Mouse (Mus musculus) stomach, postnatal 0 days (tissue): ENCODE measurements around the gene Hoxc5.

Experiments
- CTCF ChIP-seq: IDR thresholded peaks from 2 replicates; pipeline ENCODE4 v1.5.1; 2016; ENCODE audit warnings: antibody characterized with exemption, low read depth, mild to moderate bottlenecking, moderate library complexity
- EP300 ChIP-seq: optimal IDR thresholded peaks from 2 replicates; pipeline ENCODE3; 2016; ENCODE audit warnings: antibody characterized with exemption

DNA sequence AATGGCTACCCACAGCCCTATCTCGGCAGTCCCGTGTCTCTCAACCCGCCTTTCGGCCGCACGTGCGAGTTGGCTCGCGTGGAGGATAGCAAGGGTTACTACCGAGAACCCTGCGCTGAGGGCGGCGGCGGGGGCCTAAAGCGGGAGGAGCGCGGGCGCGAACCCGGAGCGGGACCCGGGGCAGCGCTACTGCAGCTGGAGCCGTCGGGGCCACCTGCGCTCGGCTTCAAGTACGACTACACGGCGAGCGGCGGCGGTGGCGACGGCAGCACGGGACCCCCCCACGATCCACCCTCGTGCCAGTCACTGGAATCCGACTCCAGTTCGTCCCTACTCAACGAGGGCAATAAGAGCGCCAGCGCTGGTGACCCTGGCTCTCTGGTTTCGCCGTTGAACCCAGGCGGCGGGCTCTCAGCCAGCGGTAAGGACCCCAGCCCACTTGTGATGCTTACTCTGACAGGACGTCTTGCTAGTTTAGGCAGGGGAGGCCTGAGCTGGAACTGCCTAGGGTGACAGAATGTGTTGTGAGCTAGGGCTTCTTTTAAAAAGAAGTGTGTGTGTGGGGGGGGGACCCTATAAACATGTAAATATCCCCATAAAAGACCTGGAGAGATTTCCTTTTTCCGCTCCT, 30.1 kb upstream of the Hoxc5 start:
- TF ChIP-seq EP300, result no peak
- TF ChIP-seq CTCF, result no peak
